Mouse (Mus musculus): ENCODE results near the gene Ring1. TPM values are rescaled to one million over a fixed set of nuclear protein-coding genes. Genes with fewer than 3 reads are reported as not detected.
A peak's percentile ranks its signal among the peaks of the same experiment; 100 is the strongest.
"Not testable (repeated sequence)": the region's sequence is repeated elsewhere in the genome, so short reads cannot be mapped to it uniquely, and the experiment has no call there.

Gene Ring1
- polyA plus RNA-seq, 1 experiment, result 66.4 TPM

GRCm38 (mm10) chr17:34022414-34022783 lies 2.1 kb downstream of the Ring1 start:
- TF ChIP-seq CTCF (IDR thresholded peaks at IDR 0.05; ENCODE audit: borderline replicate concordance, insufficient read depth, low read depth, low read length) (no peak), POLR2A (IDR thresholded peaks at IDR 0.05; ENCODE audit: borderline replicate concordance, insufficient read depth, low read length) (no peak)
- DNase-seq, result no peak
- no peak overlapping the region for H3K4me3 ChIP-seq (replicated peaks; ENCODE audit: insufficient read depth, low read depth, low read length)
- WGBS, result 84% methylated on average over 14 of the region's 14 CpGs
- peaks cover 11% of the 10 kb centered on the region for H3K4me1 ChIP-seq (ENCODE audit: control insufficient read depth, insufficient read depth, low read length)
- no peaks in the 10 kb centered on the region for H3K27me3 ChIP-seq (ENCODE audit: control insufficient read depth, insufficient read depth, low read length)
- no peak overlapping the region for H3K27ac ChIP-seq (ENCODE audit: insufficient read depth, low read length)

- WGBS, result 90% methylated on average over 23 of the region's 23 CpGs
- no peak overlapping the region for H3K4me3 ChIP-seq (replicated peaks; ENCODE audit: insufficient read depth, low read depth, low read length)
- H3K27me3 ChIP-seq (ENCODE audit: control insufficient read depth, insufficient read depth, low read length), result no peaks in the 10 kb centered on the region
- DNase-seq, result no peak
- peaks cover 7% of the 10 kb centered on the region; the same call in 1 of the 2 replicates for H3K4me1 ChIP-seq (ENCODE audit: control insufficient read depth, insufficient read depth, low read length)
- no peak overlapping the region for H3K27ac ChIP-seq (ENCODE audit: insufficient read depth, low read length)
- TF ChIP-seq POLR2A (IDR thresholded peaks at IDR 0.05; ENCODE audit: borderline replicate concordance, insufficient read depth, low read length), result no peak
- no peak for TF ChIP-seq CTCF (IDR thresholded peaks at IDR 0.05; ENCODE audit: borderline replicate concordance, insufficient read depth, low read depth, low read length)
These were observed 2.7 kb downstream of the Ring1 start for GRCm38 (mm10) chr17:34021539-34022413.

- Histone ChIP-seq H3K27ac (ENCODE audit: insufficient read depth, low read length) (no peak overlapping the region), H3K4me3 (replicated peaks; ENCODE audit: insufficient read depth, low read depth, low read length) (no peak overlapping the region), H3K4me1 (ENCODE audit: control insufficient read depth, insufficient read depth, low read length) (no peaks in the 10 kb centered on the region), H3K27me3 (ENCODE audit: control insufficient read depth, insufficient read depth, low read length) (no peaks in the 10 kb centered on the region)
- TF ChIP-seq POLR2A (IDR thresholded peaks at IDR 0.05; ENCODE audit: borderline replicate concordance, insufficient read depth, low read length) (no peak), CTCF (IDR thresholded peaks at IDR 0.05; ENCODE audit: borderline replicate concordance, insufficient read depth, low read depth, low read length) (no peak)
- no peak for DNase-seq
- 90% methylated on average over 8 of the region's 8 CpGs for WGBS
These were observed 11.0 kb downstream of the Ring1 start for GRCm38 (mm10) chr17:34013436-34013835.

GRCm38 (mm10) chr17:34010156-34010555 lies 14.3 kb downstream of the Ring1 start:
- no peaks in the 10 kb centered on the region for H3K27me3 ChIP-seq (ENCODE audit: control insufficient read depth, insufficient read depth, low read length)
- H3K27ac ChIP-seq (ENCODE audit: insufficient read depth, low read length), result no peak overlapping the region
- WGBS, result 76% methylated on average over 5 of the region's 5 CpGs
- H3K4me3 ChIP-seq (replicated peaks; ENCODE audit: insufficient read depth, low read depth, low read length), result no peak overlapping the region
- TF ChIP-seq POLR2A (IDR thresholded peaks at IDR 0.05; ENCODE audit: borderline replicate concordance, insufficient read depth, low read length) (no peak), CTCF (IDR thresholded peaks at IDR 0.05; ENCODE audit: borderline replicate concordance, insufficient read depth, low read depth, low read length) (no peak)
- DNase-seq, result no peak
- H3K4me1 ChIP-seq (ENCODE audit: control insufficient read depth, insufficient read depth, low read length), result no peaks in the 10 kb centered on the region

GRCm38 (mm10) chr17:34006570-34006969 lies 17.9 kb downstream of the Ring1 start:
- WGBS, result 27% methylated on average over 2 of the region's 2 CpGs
- TF ChIP-seq POLR2A (IDR thresholded peaks at IDR 0.05; ENCODE audit: borderline replicate concordance, insufficient read depth, low read length) (no peak), CTCF (IDR thresholded peaks at IDR 0.05; ENCODE audit: borderline replicate concordance, insufficient read depth, low read depth, low read length) (no peak)
- H3K4me1 ChIP-seq (ENCODE audit: control insufficient read depth, insufficient read depth, low read length), result no peaks in the 10 kb centered on the region
- H3K4me3 ChIP-seq (replicated peaks; ENCODE audit: insufficient read depth, low read depth, low read length), result no peak overlapping the region
- no peaks in the 10 kb centered on the region for H3K27me3 ChIP-seq (ENCODE audit: control insufficient read depth, insufficient read depth, low read length)
- DNase-seq, result no peak
- no peak overlapping the region for H3K27ac ChIP-seq (ENCODE audit: insufficient read depth, low read length)

- no peak overlapping the region for H3K27ac ChIP-seq (ENCODE audit: insufficient read depth, low read length)
- TF ChIP-seq CTCF (IDR thresholded peaks at IDR 0.05; ENCODE audit: borderline replicate concordance, insufficient read depth, low read depth, low read length) (peak; percentile 56), POLR2A (IDR thresholded peaks at IDR 0.05; ENCODE audit: borderline replicate concordance, insufficient read depth, low read length) (no peak)
- 0 out of 2 replicates have a peak, but pooled peaks cover 2% of the 10 kb centered on the region for H3K4me1 ChIP-seq (ENCODE audit: control insufficient read depth, insufficient read depth, low read length)
- DNase-seq, result peak in 1 of 2 experiments; percentile 32
- H3K4me3 ChIP-seq (replicated peaks; ENCODE audit: insufficient read depth, low read depth, low read length), result no peak overlapping the region
- peaks cover 3% of the 10 kb centered on the region for H3K27me3 ChIP-seq (ENCODE audit: control insufficient read depth, insufficient read depth, low read length)
- 7% methylated on average over 5 of the region's 5 CpGs for WGBS
These were observed 21.1 kb downstream of the Ring1 start for GRCm38 (mm10) chr17:34003426-34003825.

- H3K27me3 ChIP-seq (ENCODE audit: control insufficient read depth, insufficient read depth, low read length); DNase-seq; H3K4me3 ChIP-seq (replicated peaks; ENCODE audit: insufficient read depth, low read depth, low read length); H3K27ac ChIP-seq (ENCODE audit: insufficient read depth, low read length); H3K4me1 ChIP-seq (ENCODE audit: control insufficient read depth, insufficient read depth, low read length): not testable (repeated sequence)
- 58% methylated on average over 2 of the region's 2 CpGs for WGBS
These were observed 23.7 kb downstream of the Ring1 start for GRCm38 (mm10) chr17:34000796-34001195.

GRCm38 (mm10) chr17:34000150-34000537 lies 24.3 kb downstream of the Ring1 start, which contains the start of gene H2-K1:
TSS of gene H2-K1 (minus strand) at chr17:34000347.
- peak; percentile 54 to 64 for DNase-seq
- 0 out of 2 replicates have a peak, but pooled peaks cover 2% of the 10 kb centered on the region for H3K4me1 ChIP-seq (ENCODE audit: control insufficient read depth, insufficient read depth, low read length)
- peak within 1 kb of the TSS; percentile 47 for H3K4me3 ChIP-seq (replicated peaks; ENCODE audit: insufficient read depth, low read depth, low read length)
- no peak within 1 kb of the TSS for H3K27ac ChIP-seq (ENCODE audit: insufficient read depth, low read length)
- WGBS, result under 1% methylated on average over 30 of the region's 30 CpGs
- TF ChIP-seq POLR2A (IDR thresholded peaks at IDR 0.05; ENCODE audit: borderline replicate concordance, insufficient read depth, low read length) (peak; percentile 45; the same call in 1 of the 2 replicates), CTCF (IDR thresholded peaks at IDR 0.05; ENCODE audit: borderline replicate concordance, insufficient read depth, low read depth, low read length) (no peak)
- H3K27me3 ChIP-seq (ENCODE audit: control insufficient read depth, insufficient read depth, low read length), result peaks cover 3% of the 10 kb centered on the region
